Mouse (Mus musculus) bone marrow, adult 2 months (tissue): Measurements from ENCODE around the gene Efna4. TPM values are rescaled to one million over a fixed set of nuclear protein-coding genes. Genes with fewer than 3 reads are reported as not detected.

Experiments used
- H3K27ac ChIP-seq: fragments of 200-500 bp; 2 replicates; pipeline ENCODE4 v1.5.1; 2012; ENCODE audit warnings: low read depth, mild to moderate bottlenecking, control low read depth, inconsistent platforms, low read length; ENCODE audit not compliant: control insufficient read depth, poor library complexity, insufficient read depth
- H3K4me1 ChIP-seq: fragments of 200-500 bp; 2 replicates; pipeline ENCODE4 v1.6.1; 2011; ENCODE audit warnings: low read length; ENCODE audit not compliant: control insufficient read depth, insufficient read depth
- H3K4me3 ChIP-seq: fragments of 200-500 bp; replicated peaks from 2 replicates; pipeline ENCODE3; 2011; ENCODE audit warnings: mild to moderate bottlenecking, low read depth, low read length, control low read depth; ENCODE audit not compliant: control insufficient read depth
- CTCF ChIP-seq: fragments of 200-500 bp; IDR thresholded peaks from 2 replicates; pipeline ENCODE4 v1.5.1; 2011; ENCODE audit warnings: low read length, control low read depth; ENCODE audit not compliant: control insufficient read depth, insufficient read depth
- POLR2A ChIP-seq: fragments of 200-500 bp; IDR thresholded peaks from 2 replicates; pipeline ENCODE4 v1.6.1; 2011; ENCODE audit warnings: low read depth, mild to moderate bottlenecking, control low read depth, low read length, borderline replicate concordance; ENCODE audit not compliant: control insufficient read depth
- WGBS: fragments of 180-500 bp; shearing (Covaris S2); methylation state at CpG from one replicate; pipeline ENCODE4 v1.1.7; 2018; 5-methylcytosine and 5-hydroxymethylcytosine counted together
- polyA plus RNA-seq: library from polyadenylated mRNA; stranded (reverse); fragments of >200 nt; gene quantifications from 2 replicates; pipeline ENCODE4 v1.2.4, GENCODE M21; 2011; ENCODE audit warnings: low replicate concordance; ENCODE audit not compliant: missing spikeins, insufficient read depth, insufficient read length

The Efna4 gene
- polyA plus RNA-seq, 1 experiment: not detected

GRCm38 (mm10) chr3:89300514-89300913 lies 37.3 kb downstream of the Efna4 start:
- no peak overlapping the region for H3K4me3 ChIP-seq
- peaks cover 3% of the 10 kb centered on the region; the same call in 1 of the 2 replicates for H3K4me1 ChIP-seq
- 53% methylated on average over 2 of the region's 2 CpGs for WGBS
- no peak overlapping the region for H3K27ac ChIP-seq
- no peak for TF ChIP-seq CTCF
- no peak for TF ChIP-seq POLR2A

- 26% methylated on average over 1 of the region's 1 CpGs for WGBS
- H3K4me3 ChIP-seq: no peak overlapping the region
- H3K27ac ChIP-seq: no peak overlapping the region
- TF ChIP-seq POLR2A (no peak), CTCF (no peak)
- peaks cover 3% of the 10 kb centered on the region; the same call in 1 of the 2 replicates for H3K4me1 ChIP-seq
Measured at GRCm38 (mm10) chr3:89300071-89300470, 37.8 kb downstream of the Efna4 start.

- Histone ChIP-seq H3K4me3 (no peak overlapping the region), H3K27ac (no peak overlapping the region), H3K4me1 (peaks cover 3% of the 10 kb centered on the region; the same call in 1 of the 2 replicates)
- no peak for TF ChIP-seq CTCF
- TF ChIP-seq POLR2A: no peak
- WGBS: 4% methylated on average over 14 of the region's 14 CpGs
Measured at GRCm38 (mm10) chr3:89299499-89299898, 38.3 kb downstream of the Efna4 start.

- WGBS: 88% methylated on average over 6 of the region's 6 CpGs
- H3K27ac ChIP-seq: no peak overlapping the region
- no peak for TF ChIP-seq POLR2A
- TF ChIP-seq CTCF: no peak
- H3K4me1 ChIP-seq: peaks cover 3% of the 10 kb centered on the region; the same call in 1 of the 2 replicates
- H3K4me3 ChIP-seq: no peak overlapping the region
Measured at GRCm38 (mm10) chr3:89298908-89299307, 38.9 kb downstream of the Efna4 start.

- no peak for TF ChIP-seq POLR2A
- no peak for TF ChIP-seq CTCF
- 66% methylated on average over 11 of the region's 11 CpGs for WGBS
- no peak overlapping the region for H3K27ac ChIP-seq
- peaks cover 3% of the 10 kb centered on the region; the same call in 1 of the 2 replicates for H3K4me1 ChIP-seq
- no peak overlapping the region for H3K4me3 ChIP-seq
Measured at GRCm38 (mm10) chr3:89296761-89297396, 40.9 kb downstream of the Efna4 start.

GRCm38 (mm10) chr3:89295685-89296230 lies 42.1 kb downstream of the Efna4 start:
- no peak for TF ChIP-seq POLR2A
- no peak for TF ChIP-seq CTCF
- H3K4me1 ChIP-seq: peaks cover 3% of the 10 kb centered on the region; the same call in 1 of the 2 replicates
- no peak overlapping the region for H3K27ac ChIP-seq
- 54% methylated on average over 8 of the region's 8 CpGs for WGBS
- no peak overlapping the region for H3K4me3 ChIP-seq

- 72% methylated on average over 5 of the region's 5 CpGs for WGBS
- H3K4me1 ChIP-seq: peaks cover 3% of the 10 kb centered on the region; the same call in 1 of the 2 replicates
- no peak overlapping the region for H3K4me3 ChIP-seq
- H3K27ac ChIP-seq: no peak overlapping the region
- TF ChIP-seq POLR2A (no peak), CTCF (no peak)
Measured at GRCm38 (mm10) chr3:89294195-89294594, 43.6 kb downstream of the Efna4 start.

GRCm38 (mm10) chr3:89293247-89293918 lies 44.4 kb downstream of the Efna4 start:
- 85% methylated on average over 11 of the region's 11 CpGs for WGBS
- H3K4me1 ChIP-seq: peaks cover 3% of the 10 kb centered on the region; the same call in 1 of the 2 replicates
- H3K27ac ChIP-seq: no peak overlapping the region
- TF ChIP-seq CTCF (no peak), POLR2A (no peak)
- H3K4me3 ChIP-seq: no peak overlapping the region
